Mouse (Mus musculus): ENCODE data around the gene Ptgs2.

Gene Ptgs2

DNA sequence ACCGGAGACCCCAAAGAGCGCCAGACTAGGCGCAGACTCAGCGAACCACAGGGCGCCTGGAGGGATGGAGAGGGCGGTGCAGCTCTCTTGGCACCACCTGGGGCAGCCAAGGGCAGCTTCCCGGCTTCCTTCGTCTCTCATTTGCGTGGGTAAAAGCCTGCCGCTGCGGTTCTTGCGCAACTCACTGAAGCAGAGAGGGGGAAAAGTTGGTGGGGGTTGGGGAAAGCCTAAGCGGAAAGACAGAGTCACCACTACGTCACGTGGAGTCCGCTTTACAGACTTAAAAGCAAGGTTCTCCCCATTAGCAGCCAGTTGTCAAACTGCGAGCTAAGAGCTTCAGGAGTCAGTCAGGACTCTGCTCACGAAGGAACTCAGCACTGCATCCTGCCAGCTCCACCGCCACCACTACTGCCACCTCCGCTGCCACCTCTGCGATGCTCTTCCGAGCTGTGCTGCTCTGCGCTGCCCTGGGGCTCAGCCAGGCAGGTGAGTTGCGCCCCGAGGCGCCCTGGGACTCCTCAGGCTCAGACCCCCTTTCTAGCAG lies at the start of gene Ptgs2:
Gene Ptgs2, plus strand, starts transcription at position 242 of the 544 bp plus-strand sequence.
- no peak for DNase-seq

DNA sequence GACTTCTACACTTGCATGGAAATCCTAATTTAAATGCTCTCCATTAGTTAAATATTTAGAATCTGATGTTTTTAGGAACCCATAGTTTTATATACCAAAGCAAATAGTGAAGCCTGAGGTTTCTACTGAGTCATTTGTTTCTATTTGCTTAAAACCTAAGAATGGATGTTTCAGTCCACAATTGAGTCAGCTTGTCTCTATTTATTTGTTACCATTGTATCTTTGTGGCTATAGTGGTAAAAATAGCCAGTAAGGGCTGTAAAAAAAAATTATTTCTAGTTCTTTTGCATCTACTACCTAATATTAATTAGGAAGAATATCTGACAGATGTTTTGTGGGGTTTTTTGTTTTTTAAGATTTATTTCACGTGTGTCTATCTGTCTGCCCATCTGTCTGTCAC lies 49.6 kb upstream of the Ptgs2 start:
- no peak for DNase-seq

DNA sequence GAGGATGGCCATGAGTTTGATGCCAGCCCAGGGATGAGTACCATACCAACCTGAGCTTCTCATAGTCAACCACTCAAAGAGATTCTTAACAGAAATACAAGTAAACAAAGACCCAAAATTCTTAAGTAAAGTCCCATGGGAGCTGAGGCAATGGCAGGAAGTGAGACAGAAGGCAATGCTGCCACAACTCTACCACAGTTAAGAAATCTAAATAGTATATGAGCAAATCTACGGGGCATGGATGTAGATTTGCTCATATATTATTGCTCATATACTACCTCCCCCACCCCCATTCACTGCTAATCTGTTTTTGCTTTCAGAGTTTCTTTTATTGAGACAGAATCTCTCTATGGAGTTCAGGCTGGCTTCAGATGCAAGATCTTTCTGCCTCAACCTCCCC lies 34.1 kb upstream of the Ptgs2 start:
- DNase-seq, result no peak

GRCm38 (mm10) chr1:150072880-150073279 lies 27.0 kb upstream of the Ptgs2 start:
- no peak for DNase-seq

DNA sequence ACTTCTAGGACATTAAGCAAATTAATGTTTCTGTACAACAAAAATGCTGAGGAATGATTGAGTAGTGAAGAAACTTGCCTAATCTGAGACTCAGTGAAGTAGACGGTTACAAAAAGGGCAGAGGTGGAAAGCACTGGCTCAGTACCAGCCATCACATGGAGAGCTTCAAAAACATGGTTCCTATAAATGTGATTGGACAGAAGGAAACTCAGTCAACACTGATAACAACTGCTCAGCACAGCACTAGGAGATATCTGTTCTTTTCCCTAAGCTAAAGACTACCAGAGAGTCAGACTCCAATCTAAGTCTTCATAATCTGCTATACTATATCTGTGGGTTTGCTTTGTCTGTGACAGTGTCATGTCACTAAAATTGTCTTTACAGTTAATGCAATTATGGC lies 25.2 kb upstream of the Ptgs2 start:
- DNase-seq, result no peak

GRCm38 (mm10) chr1:150089040-150089692 lies 10.7 kb upstream of the Ptgs2 start:
- no peak for DNase-seq

DNA sequence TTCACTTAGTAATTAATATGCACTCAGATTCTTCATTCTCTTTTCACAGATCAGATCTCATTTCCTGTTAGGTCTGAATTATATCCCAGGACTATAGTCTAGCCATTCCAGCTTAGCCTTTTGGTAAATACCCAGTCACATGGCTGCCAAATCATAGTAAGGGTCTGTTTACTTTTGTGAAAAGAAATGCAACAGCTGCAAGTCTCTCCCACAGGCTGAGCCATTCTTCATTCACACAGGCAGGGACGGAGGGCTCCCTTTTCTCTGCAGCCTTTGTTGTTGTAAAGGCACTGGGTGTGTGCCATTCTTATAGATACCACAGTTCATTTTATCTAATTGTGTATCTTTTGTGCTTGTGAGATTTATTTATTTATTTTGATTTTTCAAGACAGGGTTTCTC lies 9.6 kb upstream of the Ptgs2 start:
- no peak for DNase-seq

- no peak for DNase-seq
These were observed 2.8 kb upstream of the Ptgs2 start for GRCm38 (mm10) chr1:150097036-150097435.

GRCm38 (mm10) chr1:150097721-150098120 lies 2.1 kb upstream of the Ptgs2 start:
- no peak for DNase-seq

DNA sequence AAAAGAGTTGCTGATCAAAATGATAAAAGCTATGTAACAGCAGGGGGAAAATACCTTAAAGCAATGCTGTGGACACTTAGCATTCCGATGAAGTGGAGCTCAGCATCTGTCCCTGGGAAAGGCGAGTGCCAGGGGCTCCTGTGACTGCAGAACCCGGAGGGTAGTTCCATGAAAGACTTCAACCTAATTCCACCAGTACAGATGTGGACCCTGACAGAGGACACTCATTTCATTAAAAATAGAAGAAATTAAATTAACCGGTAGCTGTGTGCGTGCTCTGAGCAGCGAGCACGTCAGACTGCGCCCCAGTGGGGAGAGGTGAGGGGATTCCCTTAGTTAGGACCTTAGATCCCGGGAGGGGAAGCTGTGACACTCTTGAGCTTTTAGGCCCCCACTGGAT lies 457 bp upstream of the Ptgs2 start:
- no peak for DNase-seq

- no peak for DNase-seq
These were observed 4.4 kb downstream of the Ptgs2 start for GRCm38 (mm10) chr1:150104228-150104720.

DNA sequence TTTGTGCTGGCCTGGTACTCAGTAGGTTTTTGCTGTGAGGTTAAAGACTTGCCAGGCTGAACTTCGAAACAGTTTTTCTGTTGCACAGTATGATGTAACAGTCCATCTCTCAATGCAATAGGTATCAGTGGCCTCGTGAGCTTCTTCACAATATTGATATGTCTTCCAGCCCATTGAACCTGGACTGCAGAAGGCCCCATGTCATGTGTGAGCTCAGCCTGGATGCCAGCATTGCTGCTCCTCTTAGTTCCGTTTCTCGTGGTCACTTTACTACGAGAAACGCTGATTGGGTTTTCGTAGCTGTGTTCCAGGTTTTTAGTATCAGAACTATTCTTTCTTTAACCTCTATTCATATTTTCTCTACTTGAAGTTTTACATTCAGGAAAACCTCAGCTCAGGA lies 6.9 kb downstream of the Ptgs2 start:
- no peak for DNase-seq

DNA sequence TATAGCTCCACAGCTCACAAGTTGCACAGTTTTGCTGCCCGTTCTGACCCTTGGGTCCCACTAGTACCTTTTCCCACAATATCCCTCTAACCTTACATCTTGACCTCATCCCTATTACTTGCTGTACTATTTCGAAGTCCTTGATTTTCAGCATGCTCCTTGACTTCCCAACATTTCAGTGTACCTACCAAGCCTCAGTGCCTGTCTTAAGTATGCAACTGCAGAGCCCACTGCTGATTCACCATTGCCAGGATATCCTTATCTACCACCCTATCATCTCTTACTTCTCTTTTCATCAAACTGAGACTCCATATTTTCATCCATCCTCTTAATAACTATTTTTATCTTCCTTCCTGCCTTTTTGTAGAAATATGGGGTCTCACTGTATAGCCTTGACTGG lies 9.8 kb downstream of the Ptgs2 start:
- DNase-seq, result no peak

DNA sequence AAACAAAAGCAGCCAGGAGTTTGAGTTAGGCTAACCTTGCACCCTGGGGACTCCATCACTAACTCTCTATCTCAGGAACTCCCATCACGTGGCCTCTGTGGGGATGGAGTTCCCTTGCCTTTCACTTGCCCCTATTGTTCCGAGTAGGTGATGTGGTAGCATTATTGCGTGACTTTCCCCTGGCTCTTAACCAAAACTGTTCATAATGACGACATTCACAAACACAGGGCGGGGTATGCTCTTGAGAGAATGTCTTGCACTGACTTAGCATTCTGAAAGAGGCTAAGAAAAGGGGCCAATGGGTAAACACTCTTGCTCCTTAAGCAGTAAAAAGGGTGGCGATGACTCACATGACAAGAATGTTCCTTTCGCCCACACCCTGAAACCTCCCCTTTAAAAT lies 15.5 kb downstream of the Ptgs2 start:
- no peak for DNase-seq

- DNase-seq, result no peak
These were observed 18.5 kb downstream of the Ptgs2 start for GRCm38 (mm10) chr1:150118352-150118751.

GRCm38 (mm10) chr1:150125568-150125967 lies 25.7 kb downstream of the Ptgs2 start:
- DNase-seq, result no peak

GRCm38 (mm10) chr1:150130070-150130469 lies 30.2 kb downstream of the Ptgs2 start:
- DNase-seq, result no peak

DNA sequence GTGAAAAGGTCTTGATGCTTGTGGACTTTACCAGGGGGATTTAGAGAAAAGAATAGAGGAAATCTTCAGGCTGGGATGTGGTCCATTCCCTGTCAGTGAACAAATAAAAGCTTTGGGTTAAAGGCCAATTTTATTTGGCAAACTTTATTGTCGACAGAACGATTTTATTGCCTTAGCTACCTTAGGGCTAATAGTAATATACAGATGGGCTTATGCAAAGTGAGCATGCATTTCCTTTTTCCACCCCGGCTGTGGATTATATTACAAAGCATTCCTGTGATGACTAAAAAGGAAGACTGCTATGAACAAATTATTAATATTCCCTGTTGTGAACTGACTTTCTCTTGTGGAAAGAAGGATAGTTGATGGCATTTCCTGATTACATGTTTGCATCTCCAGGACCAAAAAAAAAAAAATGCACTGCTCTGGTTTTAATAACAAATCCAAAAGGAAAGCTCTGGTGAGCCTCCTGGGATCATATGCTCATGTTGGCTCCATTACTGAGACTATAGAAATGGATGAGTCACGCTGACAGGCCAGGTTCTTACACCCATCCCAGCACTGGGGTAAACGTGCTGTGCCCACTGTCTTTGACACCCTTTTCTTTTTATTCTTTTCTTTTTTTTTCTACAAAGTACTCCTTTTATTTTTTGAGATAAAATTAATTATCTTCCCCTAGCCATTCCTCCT lies 30.9 kb downstream of the Ptgs2 start:
- no peak for DNase-seq

GRCm38 (mm10) chr1:150135350-150135749 lies 35.5 kb downstream of the Ptgs2 start:
- DNase-seq, result no peak

- DNase-seq, result no peak
These were observed 39.9 kb downstream of the Ptgs2 start for GRCm38 (mm10) chr1:150139730-150140129.

- no peak for DNase-seq
These were observed 42.1 kb downstream of the Ptgs2 start for GRCm38 (mm10) chr1:150141939-150142338.

GRCm38 (mm10) chr1:150143578-150143977 lies 43.7 kb downstream of the Ptgs2 start:
- DNase-seq, result no peak

DNA sequence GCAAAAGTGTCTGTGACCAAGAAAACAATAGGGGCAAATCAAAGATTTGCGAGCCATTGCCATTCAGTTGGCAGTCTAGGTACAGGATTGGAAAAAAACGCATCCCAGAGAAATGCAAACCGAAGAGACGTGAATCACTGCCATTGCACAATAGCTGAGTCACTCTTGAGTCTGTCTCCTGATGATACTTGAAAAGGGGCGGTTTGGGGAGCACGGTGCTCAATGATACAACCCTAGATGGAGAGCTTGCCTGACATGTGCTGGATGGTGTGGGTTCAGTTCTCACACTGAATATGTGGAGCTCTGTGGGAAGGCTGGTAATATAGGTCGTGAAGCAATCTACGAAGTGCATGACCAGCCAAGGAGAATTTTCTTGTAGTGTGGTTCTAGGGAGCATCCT lies 45.2 kb downstream of the Ptgs2 start:
- no peak for DNase-seq

DNA sequence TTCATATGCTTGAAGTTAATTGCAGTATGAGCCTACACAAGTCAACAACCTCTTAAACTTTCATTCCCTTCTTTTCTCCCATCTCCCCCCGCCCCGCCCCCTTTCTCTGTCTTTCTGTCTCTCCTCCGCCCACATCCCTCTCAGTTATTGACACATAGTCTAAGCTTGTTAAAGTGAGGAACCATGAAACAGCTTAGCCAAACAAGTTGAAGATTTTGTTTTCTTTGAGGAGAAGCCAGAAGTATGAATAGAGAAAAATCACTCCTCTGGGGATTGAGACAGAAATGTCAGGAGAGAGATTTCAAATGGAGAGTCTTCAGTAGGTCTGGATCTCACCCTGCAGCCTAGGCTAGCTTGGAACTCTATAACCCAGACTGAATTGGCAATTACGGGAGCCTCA lies 47.4 kb downstream of the Ptgs2 start:
- DNase-seq, result no peak

Measured in B cell, adult 2 months (primary cell).